Mouse (Mus musculus) kidney, adult 2 months (tissue): ENCODE results near the gene Dpyd. TPM values are rescaled to one million over a fixed set of nuclear protein-coding genes. Genes with fewer than 3 reads are reported as not detected.
A peak's percentile ranks its signal among the peaks of the same experiment; 100 is the strongest.

ENCODE experiments used
- DNase-seq: peaks from one replicate; pipeline ENCODE4 v3.0.0; 2021
- H3K27ac ChIP-seq: fragments of 200-500 bp; 2 replicates; pipeline ENCODE4 v1.5.1; 2012; ENCODE audit warnings: low read depth, low read length, control low read depth, inconsistent platforms; ENCODE audit not compliant: insufficient read depth
- H3K27me3 ChIP-seq: fragments of 200-500 bp; replicated peaks from 2 replicates; pipeline ENCODE4 v1.6.1; 2012; ENCODE audit warnings: mild to moderate bottlenecking, moderate library complexity, low read length, inconsistent platforms; ENCODE audit not compliant: control insufficient read depth, insufficient read depth
- H3K36me3 ChIP-seq: fragments of 200-500 bp; 2 replicates; pipeline ENCODE4 v1.6.1; 2012; ENCODE audit warnings: mild to moderate bottlenecking, moderate library complexity, low read length, inconsistent platforms; ENCODE audit not compliant: control insufficient read depth, insufficient read depth
- H3K4me1 ChIP-seq: fragments of 200-500 bp; 2 replicates; pipeline ENCODE4 v1.6.1; 2011; ENCODE audit warnings: low read length; ENCODE audit not compliant: control insufficient read depth, insufficient read depth
- H3K4me3 ChIP-seq: fragments of 200-500 bp; 2 replicates; pipeline ENCODE4 v1.5.1; 2011; ENCODE audit warnings: mild to moderate bottlenecking, low read depth, low read length, control low read depth; ENCODE audit not compliant: insufficient read depth
- CTCF ChIP-seq: fragments of 200-500 bp; conservative IDR thresholded peaks from 2 replicates; pipeline ENCODE4 v1.5.1; 2011; ENCODE audit warnings: low read depth, mild to moderate bottlenecking, control low read depth, low read length, moderate library complexity, mixed read lengths; ENCODE audit not compliant: insufficient read depth, insufficient read length
- POLR2A ChIP-seq: fragments of 200-500 bp; IDR thresholded peaks from one replicate; pipeline ENCODE4 v1.6.1; 2011; ENCODE audit warnings: low read depth, low read length, control low read depth
- WGBS: fragments of 180-500 bp; shearing (Covaris S2); methylation state at CpG from one replicate; pipeline ENCODE4 v1.1.7; 2018; 5-methylcytosine and 5-hydroxymethylcytosine counted together
- polyA plus RNA-seq: library from polyadenylated mRNA; depleted of rRNA; stranded (reverse); fragments of >200 nt; gene quantifications from 2 replicates; pipeline ENCODE4 v1.2.3, GENCODE M21; 2012

Dpyd gene
- polyA plus RNA-seq, 1 experiment = 18.6 TPM

DNA sequence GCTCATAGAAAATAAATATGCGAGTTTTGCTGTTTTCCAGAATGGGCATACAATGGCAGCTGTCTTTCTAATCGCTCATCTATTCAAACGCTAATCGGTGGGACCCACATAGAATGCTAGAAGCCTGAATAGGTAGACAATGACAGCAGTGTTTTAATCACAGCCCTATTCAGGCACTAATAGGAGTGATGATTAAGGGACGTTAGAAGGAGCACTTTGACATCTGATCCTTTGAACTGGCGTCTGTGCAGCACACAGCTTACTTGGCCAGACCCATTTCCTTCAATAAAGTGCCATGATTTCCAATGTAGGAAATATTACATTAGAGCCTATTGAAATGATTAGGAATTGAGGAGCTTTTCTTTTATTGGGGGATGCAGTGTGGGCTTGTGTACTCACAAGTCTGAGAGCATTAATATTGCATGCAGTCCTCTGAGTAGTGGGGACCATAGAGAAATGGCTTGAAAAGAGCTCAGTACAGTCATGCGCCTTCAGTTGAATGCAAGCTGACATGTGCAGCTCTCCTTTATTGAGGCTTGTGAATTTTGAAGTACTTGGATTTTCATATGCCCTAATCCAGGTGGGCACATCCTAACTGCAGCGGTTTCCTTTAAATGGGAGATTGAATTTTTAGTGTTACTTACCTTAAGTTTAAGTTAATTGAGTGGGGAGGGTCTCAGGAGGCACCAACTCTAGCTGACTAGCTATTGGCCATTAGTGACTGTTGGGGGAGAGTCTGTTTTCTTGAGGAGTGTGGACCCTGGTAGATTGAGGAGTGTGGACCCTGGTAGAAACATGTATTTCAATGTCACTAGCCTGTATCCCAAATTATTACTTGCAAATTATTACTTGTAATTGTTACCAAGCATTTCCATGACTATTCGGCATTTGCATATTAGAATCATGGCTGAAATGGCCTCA lies 64.8 kb downstream of the Dpyd start:
- 73% methylated on average over 9 of the region's 9 CpGs for WGBS
- no peaks in the 10 kb centered on the region for H3K36me3 ChIP-seq

DNA sequence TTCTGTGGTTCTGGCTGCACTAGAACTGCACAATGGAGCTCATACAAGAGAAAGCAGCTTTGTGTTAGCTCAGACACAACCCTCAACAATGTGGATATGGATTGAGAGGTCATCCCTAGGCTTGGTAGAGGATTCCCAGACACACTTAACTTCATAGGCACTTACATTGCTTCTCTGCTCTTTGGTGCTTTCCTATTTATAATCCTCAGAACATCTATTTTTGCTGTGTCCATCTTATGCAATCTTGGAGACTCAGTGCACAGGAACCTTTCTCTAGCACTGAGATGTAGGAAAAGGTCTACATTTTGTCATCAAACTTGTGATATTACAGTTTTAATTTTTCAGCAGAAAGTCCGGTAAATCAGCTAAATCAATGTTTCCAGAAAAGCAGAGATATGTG lies 67.8 kb downstream of the Dpyd start:
- H3K36me3 ChIP-seq = no peaks in the 10 kb centered on the region
- H3K4me3 ChIP-seq = no peak overlapping the region
- no peak overlapping the region for H3K27ac ChIP-seq
- TF ChIP-seq CTCF (no peak), POLR2A (no peak)
- WGBS = 85% methylated on average over 1 of the region's 1 CpGs
- DNase-seq = no peak
- no peaks in the 10 kb centered on the region for H3K27me3 ChIP-seq
- no peaks in the 10 kb centered on the region for H3K4me1 ChIP-seq

More for the DNA sequence above, 64.8 kb downstream of the Dpyd start:
- DNase-seq = no peak
- TF ChIP-seq CTCF (no peak), POLR2A (no peak)
- Histone ChIP-seq H3K4me3 (no peak overlapping the region), H3K27ac (no peak overlapping the region), H3K27me3 (no peaks in the 10 kb centered on the region; the same call in 1 of the 2 replicates), H3K4me1 (no peaks in the 10 kb centered on the region)

DNA sequence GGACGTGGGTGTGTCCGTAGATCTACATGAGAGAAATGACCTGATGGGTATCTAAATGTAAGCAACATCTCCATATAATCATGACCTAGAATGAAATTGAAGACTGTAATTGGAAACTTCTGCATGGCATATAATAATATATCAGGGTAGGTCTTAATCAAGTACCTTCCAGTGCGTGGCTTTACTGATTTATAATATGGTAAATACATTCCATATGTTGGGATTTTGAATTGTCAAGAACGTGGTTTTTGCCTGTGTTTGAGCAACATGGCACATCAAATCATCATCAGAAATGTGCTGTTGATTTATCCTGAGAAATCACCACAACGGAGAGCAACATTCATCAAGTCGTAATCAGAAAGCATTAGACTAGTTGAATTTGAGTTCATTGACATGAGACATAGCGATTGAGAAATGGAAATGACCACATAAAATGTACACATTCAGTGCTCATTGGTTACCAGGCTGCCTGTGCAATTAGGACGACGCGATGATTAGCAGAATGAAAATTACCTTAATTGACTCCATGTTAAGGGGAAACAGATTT lies 84.2 kb downstream of the Dpyd start:
- no peak for TF ChIP-seq CTCF
- no peak for TF ChIP-seq POLR2A
- Histone ChIP-seq H3K27ac (no peak overlapping the region), H3K4me3 (no peak overlapping the region), H3K27me3 (no peaks in the 10 kb centered on the region), H3K36me3 (no peaks in the 10 kb centered on the region), H3K4me1 (no peaks in the 10 kb centered on the region)
- WGBS = 91% methylated on average over 10 of the region's 10 CpGs
- no peak for DNase-seq

GRCm38 (mm10) chr3:118663987-118664692 lies 102.2 kb downstream of the Dpyd start:
- WGBS = 18% methylated on average over 5 of the region's 5 CpGs

GRCm38 (mm10) chr3:118674121-118674745 lies 112.3 kb downstream of the Dpyd start:
- no peak overlapping the region for H3K4me3 ChIP-seq
- H3K4me1 ChIP-seq = no peaks in the 10 kb centered on the region
- WGBS = 64% methylated on average over 10 of the region's 10 CpGs
- H3K27ac ChIP-seq = no peak overlapping the region
- no peaks in the 10 kb centered on the region for H3K36me3 ChIP-seq
- DNase-seq = no peak
- H3K27me3 ChIP-seq = no peaks in the 10 kb centered on the region
- no peak for TF ChIP-seq POLR2A
- TF ChIP-seq CTCF = no peak

More at GRCm38 (mm10) chr3:118663987-118664692, 102.2 kb downstream of the Dpyd start:
- peak; percentile 21 for DNase-seq
- Histone ChIP-seq H3K4me3 (no peak overlapping the region), H3K27ac (no peak overlapping the region), H3K27me3 (no peaks in the 10 kb centered on the region), H3K4me1 (no peaks in the 10 kb centered on the region), H3K36me3 (no peaks in the 10 kb centered on the region)
- TF ChIP-seq CTCF (no peak), POLR2A (no peak)

DNA sequence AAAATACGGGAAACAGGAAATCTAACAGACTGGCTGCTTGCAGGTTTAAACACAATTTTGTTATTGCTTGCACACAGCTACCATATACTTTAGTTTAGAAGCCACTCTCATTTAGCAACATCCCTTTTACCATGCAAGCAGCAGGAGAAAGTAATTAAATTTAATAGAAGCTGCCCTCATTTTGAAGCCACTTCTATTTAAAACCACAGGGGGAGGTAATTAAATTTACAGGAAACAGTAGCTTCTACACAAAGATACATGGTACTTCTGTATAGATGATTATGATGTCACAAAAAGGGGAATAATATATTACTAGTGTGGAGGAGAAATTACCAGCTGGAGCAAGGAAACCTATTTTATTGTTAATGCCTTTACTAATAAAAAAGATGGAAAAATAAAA lies 113.5 kb downstream of the Dpyd start:
- Histone ChIP-seq H3K27me3 (no peaks in the 10 kb centered on the region), H3K27ac (no peak overlapping the region), H3K36me3 (no peaks in the 10 kb centered on the region), H3K4me3 (no peak overlapping the region), H3K4me1 (no peaks in the 10 kb centered on the region)
- 52% methylated on average over 1 of the region's 1 CpGs for WGBS
- DNase-seq = no peak
- TF ChIP-seq POLR2A = no peak
- no peak for TF ChIP-seq CTCF
